ENCODE assay signal across 22 mouse cellular contexts in genomic region chr7:68444426-68445095, GRCm38 (mm10).
"Had no signal": no experiment of that assay in that cellular context is flagged by ENCODE, and none has a peak within 500 bp of the region (broad histone marks: within the 10 kb centered on the region; RNA-seq: fewer than 3 reads in every experiment).

No protein-coding gene starts in this region.

- H3K4me2 ChIP-seq: liver, embryonic 12.5 days; liver, embryonic 15.5 days; lung, embryonic 15.5 days; midbrain, embryonic 12.5 days; midbrain, embryonic 15.5 days; neural tube, embryonic 12.5 days; neural tube, embryonic 15.5 days; stomach, embryonic 15.5 days had no signal

- DNase-seq: kidney, adult 2 months; kidney, postnatal 25 days; layer of hippocampus, postnatal 36 days; liver; lung, adult 18-20 months; lung, postnatal 10 days; lung, postnatal 36 days; right cerebral cortex, adult 18-20 months; right cerebral cortex, postnatal 14 days; spleen, adult 18-20 months; thymus, postnatal 25 days had no signal

- H3K27ac ChIP-seq: kidney, postnatal 0 days; left cerebral cortex, adult 2 months; liver, embryonic 12.5 days; liver, embryonic 15.5 days; lung, embryonic 15.5 days; midbrain, embryonic 12.5 days; midbrain, embryonic 15.5 days; neural tube, embryonic 12.5 days; neural tube, embryonic 15.5 days; stomach, embryonic 15.5 days had no signal

- ATAC-seq: intestine, postnatal 0 days; liver, embryonic 12.5 days; midbrain, embryonic 15.5 days had no signal

- H3K4me3 ChIP-seq: left cerebral cortex, adult 2 months; liver, embryonic 12.5 days; liver, embryonic 15.5 days; lung, embryonic 15.5 days; midbrain, embryonic 12.5 days; midbrain, embryonic 15.5 days; neural tube, embryonic 12.5 days; neural tube, embryonic 15.5 days; stomach, embryonic 15.5 days had no signal

- H3K36me3 ChIP-seq: liver, embryonic 12.5 days; liver, embryonic 15.5 days; lung, embryonic 15.5 days; midbrain, embryonic 12.5 days; midbrain, embryonic 15.5 days; neural tube, embryonic 12.5 days; neural tube, embryonic 15.5 days; stomach, embryonic 15.5 days had no signal

- H3K27me3 ChIP-seq: liver, embryonic 12.5 days; liver, embryonic 15.5 days; lung, embryonic 15.5 days; midbrain, embryonic 12.5 days; midbrain, embryonic 15.5 days; neural tube, embryonic 12.5 days; neural tube, embryonic 15.5 days; stomach, embryonic 15.5 days had no signal

- H3K9ac ChIP-seq: liver, embryonic 12.5 days; liver, embryonic 15.5 days; lung, embryonic 15.5 days; midbrain, embryonic 12.5 days; midbrain, embryonic 15.5 days; neural tube, embryonic 12.5 days; neural tube, embryonic 15.5 days; stomach, embryonic 15.5 days had no signal

- H3K9me3 ChIP-seq: liver, embryonic 12.5 days; liver, embryonic 15.5 days; lung, embryonic 15.5 days; midbrain, embryonic 12.5 days; midbrain, embryonic 15.5 days; neural tube, embryonic 12.5 days; neural tube, embryonic 15.5 days; stomach, embryonic 15.5 days had no signal

- H3K4me1 ChIP-seq: liver, embryonic 12.5 days; liver, embryonic 15.5 days; lung, embryonic 15.5 days; stomach, embryonic 15.5 days had no signal
